Mouse (Mus musculus) liver, embryonic 16.5 days (tissue): ENCODE measurements at regions not wholly inside any gene's neighbourhood (a gene's known extent, or its start where the extent isn't known, plus 50 kb on each side); places are given as distances from the start of the nearest gene placed in this dataset.
"Not testable (repeated sequence)": the region's sequence is repeated elsewhere in the genome, so short reads cannot be mapped to it uniquely, and the experiment has no call there.

Source experiments
- ATAC-seq: fragments of 200-750 bp; cut with Nextera tagmentation; 2 replicates; pipeline ENCODE4 v1.8.0; 2017; ENCODE audit warnings: low read depth, mild to moderate bottlenecking, moderate number of reproducible peaks, moderate library complexity
- H3K27ac ChIP-seq: fragments of 300-500 bp; sonication (generic); 2 replicates; pipeline ENCODE4 v1.5.1; 2014; ENCODE audit warnings: mild to moderate bottlenecking, low read length
- H3K27me3 ChIP-seq: fragments of 300-500 bp; sonication (generic); 2 replicates; pipeline ENCODE4 v1.6.1; 2014; ENCODE audit warnings: low read depth, low read length, mixed read lengths; ENCODE audit not compliant: control insufficient read depth, insufficient read depth
- H3K36me3 ChIP-seq: fragments of 300-500 bp; sonication (generic); 2 replicates; pipeline ENCODE4 v1.6.1; 2014; ENCODE audit warnings: mild to moderate bottlenecking; ENCODE audit not compliant: control insufficient read depth, insufficient read depth
- H3K4me1 ChIP-seq: fragments of 300-500 bp; sonication (generic); 2 replicates; pipeline ENCODE4 v1.6.1; 2014; ENCODE audit warnings: low read depth, low read length, mixed read lengths; ENCODE audit not compliant: control insufficient read depth
- H3K4me2 ChIP-seq: fragments of 300-500 bp; sonication (generic); 2 replicates; pipeline ENCODE4 v1.6.1; 2014; ENCODE audit warnings: low read depth, low read length, mixed read lengths
- H3K4me3 ChIP-seq: fragments of 300-500 bp; sonication (generic); 2 replicates; pipeline ENCODE4 v1.5.1; 2014; ENCODE audit warnings: low read depth, mild to moderate bottlenecking, low read length
- H3K9ac ChIP-seq: fragments of 300-500 bp; sonication (generic); 2 replicates; pipeline ENCODE4 v1.6.1; 2014; ENCODE audit warnings: low read depth, low read length
- H3K9me3 ChIP-seq: fragments of 300-500 bp; sonication (generic); replicated peaks from 2 replicates; pipeline ENCODE4 v1.6.1; 2016; ENCODE audit warnings: low read length; ENCODE audit not compliant: control insufficient read depth
- WGBS: fragments of 180-500 bp; shearing (Covaris S2); extraction: QIAGEN DNeasy Blood & Tissue Kit; methylation state at CpG from one replicate; pipeline ENCODE4 v1.1.7; 2014; ENCODE audit not compliant: insufficient replicate concordance; 5-methylcytosine and 5-hydroxymethylcytosine counted together

DNA sequence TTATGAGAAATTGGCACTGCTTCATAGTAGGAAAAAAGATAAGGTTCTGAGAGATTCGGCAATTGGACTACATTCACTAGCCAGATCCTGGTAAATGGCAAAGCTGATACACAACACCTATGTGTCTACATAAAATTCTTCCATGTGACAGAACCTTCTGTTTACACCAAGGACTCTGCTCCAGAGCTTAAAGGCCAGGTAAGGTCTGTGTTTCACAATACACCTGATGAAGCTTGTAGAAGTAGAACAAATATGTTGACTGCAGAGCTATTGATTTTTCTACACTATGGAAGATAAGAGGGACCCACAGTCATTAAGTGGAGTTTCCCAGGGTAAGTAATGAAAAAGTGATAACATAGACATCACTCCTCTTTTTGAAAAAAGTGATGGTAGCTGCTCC, 480.7 kb downstream of the Cypt12 start:
- 49% methylated on average over 1 of the region's 1 CpGs for WGBS
- H3K9me3 ChIP-seq: no peaks in the 10 kb centered on the region
- ATAC-seq: peak; percentile 89
- no peaks in the 10 kb centered on the region for H3K36me3 ChIP-seq
- no peak overlapping the region for H3K27ac ChIP-seq
- H3K27me3 ChIP-seq: no peaks in the 10 kb centered on the region
- H3K4me3 ChIP-seq: no peak overlapping the region
- H3K4me2 ChIP-seq: no peak overlapping the region
- H3K9ac ChIP-seq: no peak overlapping the region
- H3K4me1 ChIP-seq: no peaks in the 10 kb centered on the region

DNA sequence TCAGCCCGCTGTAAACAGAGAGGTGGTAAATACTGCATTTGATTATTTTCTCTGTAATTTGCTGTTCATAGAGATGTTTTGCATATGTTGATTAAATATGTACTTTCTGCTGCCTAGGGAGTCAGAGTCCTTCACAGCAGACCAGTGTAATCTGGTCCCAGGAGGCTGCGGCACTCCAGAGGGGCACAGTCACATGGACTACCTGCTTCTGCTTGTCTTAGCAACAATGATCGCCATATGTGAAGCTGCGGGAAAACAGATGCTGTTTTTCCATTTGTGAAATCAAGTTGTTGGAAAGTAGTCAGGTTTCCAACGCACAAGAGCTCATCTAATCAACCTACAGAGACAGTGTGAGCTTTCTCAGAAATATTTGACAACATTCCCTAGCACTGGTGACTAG, 490.6 kb downstream of the Cypt12 start:
- Histone ChIP-seq H3K4me3 (no peak overlapping the region), H3K9ac (no peak overlapping the region), H3K4me1 (no peaks in the 10 kb centered on the region), H3K27me3 (no peaks in the 10 kb centered on the region), H3K36me3 (no peaks in the 10 kb centered on the region), H3K27ac (no peak overlapping the region), H3K4me2 (no peak overlapping the region), H3K9me3 (no peaks in the 10 kb centered on the region)
- no peak for ATAC-seq
- WGBS: 55% methylated on average over 5 of the region's 5 CpGs

DNA sequence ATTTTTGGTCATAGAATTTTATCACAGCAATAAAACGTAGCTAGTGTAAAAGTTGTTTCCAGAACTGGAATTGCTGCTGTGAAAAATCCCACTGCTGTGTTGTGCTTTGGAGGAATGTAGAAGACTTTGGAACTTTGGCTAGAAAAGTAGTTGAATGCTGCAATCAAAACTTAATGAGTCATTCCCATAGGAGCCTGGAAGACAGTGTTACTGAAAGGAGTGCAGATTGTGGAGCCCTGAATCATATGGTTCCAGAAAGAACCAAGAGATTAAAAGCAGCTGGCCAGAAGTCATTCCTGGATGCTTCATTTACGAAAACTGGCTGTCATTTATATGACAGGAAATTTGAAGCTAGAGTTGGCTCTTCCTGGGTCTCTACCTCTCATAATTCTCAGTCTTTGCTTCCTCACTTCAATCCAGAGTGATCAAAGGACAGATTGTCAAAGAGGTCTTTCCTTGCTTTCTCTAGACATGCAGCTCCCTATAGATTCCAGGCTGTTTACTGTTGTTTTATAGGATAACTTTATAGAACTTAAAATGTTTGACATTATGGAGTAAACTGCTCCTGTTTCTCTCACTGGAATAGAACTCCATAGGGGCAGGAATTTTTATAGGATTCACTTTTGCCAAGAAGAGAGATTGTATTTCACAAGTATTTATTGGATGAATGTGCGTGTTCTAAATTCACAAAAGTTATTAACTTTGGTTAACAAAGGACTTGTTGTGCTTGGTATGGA, 504.2 kb downstream of the Cypt12 start:
- Histone ChIP-seq H3K9me3 (no peaks in the 10 kb centered on the region), H3K27me3 (no peaks in the 10 kb centered on the region), H3K4me2 (no peak overlapping the region), H3K4me1 (no peaks in the 10 kb centered on the region), H3K36me3 (no peaks in the 10 kb centered on the region), H3K4me3 (no peak overlapping the region), H3K27ac (no peak overlapping the region), H3K9ac (no peak overlapping the region)
- WGBS: 64% methylated on average over 3 of the region's 3 CpGs
- no peak for ATAC-seq

DNA sequence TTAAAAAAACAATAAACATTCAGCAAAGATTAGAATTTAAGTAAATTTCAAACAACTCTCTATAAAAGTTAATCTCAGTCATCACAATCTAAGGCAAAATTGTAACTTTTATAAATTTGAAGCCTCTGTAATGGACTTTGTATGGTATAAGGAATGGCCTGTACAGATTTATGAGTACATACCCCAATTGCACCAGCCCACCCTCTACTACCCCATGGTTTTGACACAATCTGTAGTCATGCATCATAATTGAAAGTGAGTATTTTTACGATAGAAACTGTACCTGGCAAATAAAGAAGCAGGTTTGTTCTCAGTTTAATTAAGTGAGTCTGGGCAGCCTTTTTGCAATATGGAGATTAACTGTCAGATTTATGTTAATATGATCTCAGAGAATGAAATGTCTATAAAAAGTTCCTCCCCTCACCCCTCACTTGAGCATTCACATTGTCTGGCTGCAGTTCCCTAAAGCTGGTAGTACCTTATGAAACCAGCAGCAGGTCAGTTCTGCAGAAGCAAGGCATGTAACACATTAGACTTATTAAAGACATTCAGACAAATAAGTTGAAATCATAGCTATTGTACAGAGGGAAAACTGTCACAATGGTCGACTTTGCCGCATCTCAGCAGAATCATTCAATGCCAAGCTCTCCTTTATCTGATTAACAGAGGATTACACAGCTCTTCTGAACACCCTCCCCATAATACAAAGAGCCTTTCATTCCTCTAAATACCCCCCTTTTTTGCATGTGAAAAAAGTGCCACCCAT, 505.2 kb downstream of the Cypt12 start:
- no peaks in the 10 kb centered on the region for H3K36me3 ChIP-seq
- no peak for ATAC-seq
- H3K4me1 ChIP-seq: no peaks in the 10 kb centered on the region
- 78% methylated on average over 2 of the region's 3 CpGs for WGBS
- H3K27me3 ChIP-seq: no peaks in the 10 kb centered on the region
- H3K4me2 ChIP-seq: no peak overlapping the region
- no peak overlapping the region for H3K4me3 ChIP-seq
- no peak overlapping the region for H3K9ac ChIP-seq
- H3K9me3 ChIP-seq: no peaks in the 10 kb centered on the region
- no peak overlapping the region for H3K27ac ChIP-seq

DNA sequence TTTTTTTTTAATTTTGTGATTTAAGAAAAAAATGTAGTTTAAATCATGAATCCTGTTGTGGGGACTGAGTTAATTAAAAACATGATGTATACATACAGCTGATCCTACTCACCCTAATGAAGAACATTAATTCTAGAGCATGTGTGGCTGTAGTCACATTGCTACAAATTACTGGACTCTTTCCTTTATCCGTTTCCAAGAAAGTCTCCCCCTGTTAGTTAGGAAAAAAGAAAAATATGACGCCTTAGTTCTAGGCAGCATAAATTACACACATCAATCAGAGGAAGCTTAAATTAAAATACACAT, 505.7 kb downstream of the Cypt12 start:
- ATAC-seq: no peak
- H3K4me3 ChIP-seq: no peak overlapping the region
- no peaks in the 10 kb centered on the region for H3K36me3 ChIP-seq
- 72% methylated on average over 2 of the region's 2 CpGs for WGBS
- H3K27ac ChIP-seq: no peak overlapping the region
- H3K9me3 ChIP-seq: no peaks in the 10 kb centered on the region
- no peak overlapping the region for H3K9ac ChIP-seq
- no peaks in the 10 kb centered on the region for H3K27me3 ChIP-seq
- H3K4me2 ChIP-seq: no peak overlapping the region
- no peaks in the 10 kb centered on the region for H3K4me1 ChIP-seq

DNA sequence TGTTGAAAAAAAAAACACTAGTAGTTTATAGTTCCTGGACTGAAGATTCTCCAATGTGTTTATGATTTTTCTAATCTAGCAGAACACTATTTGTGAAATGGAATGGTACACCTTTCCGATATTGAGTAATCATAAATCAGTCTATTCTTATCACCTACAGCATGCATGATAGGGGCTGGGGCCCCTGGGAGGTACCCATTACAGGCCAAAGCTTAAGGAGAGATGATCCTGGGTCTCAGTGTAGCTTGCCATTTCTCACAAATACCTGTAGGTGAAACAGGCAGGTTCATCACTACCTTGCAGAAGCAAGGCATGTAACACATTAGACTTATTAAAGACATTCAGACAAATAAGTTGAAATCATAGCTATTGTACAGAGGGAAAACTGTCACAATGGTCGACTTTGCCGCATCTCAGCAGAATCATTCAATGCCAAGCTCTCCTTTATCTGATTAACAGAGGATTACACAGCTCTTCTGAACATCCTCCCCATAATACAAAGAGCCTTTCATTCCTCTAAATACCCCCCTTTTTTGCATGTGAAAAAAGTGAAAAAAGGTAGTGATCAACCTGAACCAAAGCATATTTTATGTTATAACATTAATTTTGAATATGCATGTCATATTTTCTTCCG, 506.5 kb downstream of the Cypt12 start:
- not testable (repeated sequence) for H3K9ac ChIP-seq, H3K36me3 ChIP-seq, ATAC-seq, H3K9me3 ChIP-seq, H3K27ac ChIP-seq, H3K4me2 ChIP-seq, H3K4me1 ChIP-seq, H3K27me3 ChIP-seq, H3K4me3 ChIP-seq
- 68% methylated on average over 2 of the region's 4 CpGs for WGBS

DNA sequence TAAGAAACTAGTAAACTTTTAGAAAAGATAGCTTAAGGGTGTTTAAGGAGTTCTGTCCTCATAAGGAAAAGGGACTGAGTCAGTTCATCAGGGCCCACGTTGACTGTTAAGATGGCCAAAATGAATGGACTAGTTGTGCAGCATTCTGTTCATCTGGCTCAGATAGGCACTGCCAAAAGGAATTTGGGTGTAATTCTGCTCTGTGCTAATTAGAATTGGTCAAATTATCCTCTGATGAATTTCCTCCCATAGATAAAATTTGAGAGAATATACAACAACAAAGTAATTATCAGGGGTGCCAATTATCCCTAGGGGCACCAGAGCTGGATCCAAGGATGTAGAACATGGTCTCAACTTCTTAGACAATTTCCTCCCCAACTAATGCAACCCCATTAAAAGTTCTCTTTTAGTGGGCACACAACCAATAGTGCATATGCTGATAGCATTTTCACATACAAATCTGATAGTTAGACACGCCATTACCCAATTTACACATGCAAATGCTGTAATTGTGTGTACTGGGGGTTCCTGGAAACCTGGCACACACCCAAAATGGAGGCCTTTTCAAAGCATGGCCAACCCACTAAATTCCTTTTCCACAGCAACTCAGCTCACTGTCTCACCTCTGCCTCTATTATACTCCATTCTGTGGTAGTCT, 508.0 kb downstream of the Cypt12 start:
- Histone ChIP-seq H3K4me2 (no peak overlapping the region), H3K9ac (no peak overlapping the region), H3K4me3 (no peak overlapping the region), H3K9me3 (no peaks in the 10 kb centered on the region), H3K4me1 (no peaks in the 10 kb centered on the region), H3K27me3 (no peaks in the 10 kb centered on the region), H3K36me3 (no peaks in the 10 kb centered on the region), H3K27ac (no peak overlapping the region)
- WGBS: 40% methylated on average over 2 of the region's 2 CpGs
- no peak for ATAC-seq

DNA sequence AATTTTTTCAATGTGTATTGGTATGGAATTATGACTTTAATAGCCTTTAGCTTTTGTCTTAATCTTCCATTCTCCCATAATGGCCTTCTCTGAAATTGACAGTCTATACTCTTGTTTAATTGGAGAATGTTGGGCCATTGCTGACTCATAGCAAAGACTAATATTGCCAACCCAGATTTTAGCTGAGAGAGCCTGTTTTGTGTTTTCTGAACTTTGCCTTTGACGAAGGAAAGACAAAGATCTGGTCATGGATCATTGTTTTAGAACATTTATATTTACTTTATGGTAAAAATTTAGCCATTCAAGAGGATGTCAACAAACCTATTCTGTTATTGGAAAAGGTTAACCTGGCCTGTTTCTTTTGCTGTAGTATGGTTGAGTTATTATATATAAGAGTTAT, 512.1 kb downstream of the Cypt12 start:
- no peaks in the 10 kb centered on the region for H3K36me3 ChIP-seq
- H3K9ac ChIP-seq: no peak overlapping the region
- H3K27ac ChIP-seq: no peak overlapping the region
- H3K4me3 ChIP-seq: no peak overlapping the region
- H3K4me2 ChIP-seq: no peak overlapping the region
- WGBS: 38% methylated on average over 1 of the region's 1 CpGs
- no peaks in the 10 kb centered on the region for H3K9me3 ChIP-seq
- H3K4me1 ChIP-seq: no peaks in the 10 kb centered on the region
- no peak for ATAC-seq
- no peaks in the 10 kb centered on the region for H3K27me3 ChIP-seq

DNA sequence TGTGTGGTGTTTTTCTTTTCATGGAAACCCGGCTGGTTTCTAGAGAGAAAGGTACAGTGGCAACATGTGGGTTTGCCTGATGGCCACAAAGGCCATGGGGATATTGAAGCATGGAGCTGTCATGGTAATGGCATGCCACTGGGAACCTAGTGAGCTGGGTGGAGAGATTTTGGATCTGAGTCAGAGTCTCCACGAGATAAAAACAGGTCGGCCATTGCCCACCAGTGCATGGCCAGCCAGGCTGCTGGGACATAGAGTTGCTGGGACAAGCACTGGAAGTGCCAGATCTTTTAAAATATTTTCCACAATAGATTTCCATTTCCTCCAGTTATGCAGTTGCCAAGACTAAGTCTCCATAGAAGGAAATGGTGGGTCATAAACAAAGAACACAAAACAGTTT, 523.6 kb downstream of the Cypt12 start:
- no peak for ATAC-seq
- Histone ChIP-seq H3K27me3 (no peaks in the 10 kb centered on the region), H3K4me3 (no peak overlapping the region), H3K9me3 (no peaks in the 10 kb centered on the region), H3K27ac (no peak overlapping the region), H3K4me1 (no peaks in the 10 kb centered on the region), H3K9ac (no peak overlapping the region), H3K4me2 (no peak overlapping the region), H3K36me3 (no peaks in the 10 kb centered on the region)
- 65% methylated on average over 3 of the region's 3 CpGs for WGBS
